Mouse (Mus musculus) kidney, adult 2 months (tissue): ENCODE data around the gene Sh3rf3.

Experiments
- CTCF ChIP-seq: fragments of 200-500 bp; conservative IDR thresholded peaks from 2 replicates; pipeline ENCODE4 v1.5.1; 2011; ENCODE audit warnings: low read depth, mild to moderate bottlenecking, control low read depth, low read length, moderate library complexity, mixed read lengths; ENCODE audit not compliant: insufficient read depth, insufficient read length
- POLR2A ChIP-seq: fragments of 200-500 bp; IDR thresholded peaks from one replicate; pipeline ENCODE4 v1.6.1; 2011; ENCODE audit warnings: low read depth, low read length, control low read depth

DNA sequence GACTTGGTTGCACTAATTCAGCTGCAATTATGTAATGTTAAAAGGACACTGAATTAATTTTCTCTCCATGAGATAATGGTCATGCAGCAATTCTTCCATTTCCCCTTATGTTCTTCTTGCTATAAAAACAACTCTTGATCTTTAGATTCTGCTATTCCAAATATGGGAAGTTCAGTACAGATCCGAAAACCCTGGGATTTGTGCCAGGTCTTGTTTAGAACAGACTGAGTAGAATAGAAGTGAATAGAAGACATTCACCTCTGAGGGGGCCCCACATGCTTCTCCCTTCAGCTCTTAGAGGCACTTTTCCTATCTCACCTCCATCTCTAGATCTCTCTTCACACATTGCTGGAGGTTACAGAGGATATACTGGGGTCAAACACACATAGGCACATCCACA lies 10.8 kb upstream of the Sh3rf3 start:
- TF ChIP-seq CTCF (no peak), POLR2A (no peak)
